Mouse (Mus musculus) naive thymus-derived CD4-positive, alpha-beta T cell, adult 5 months (primary cell): ENCODE measurements around the gene Hes7. TPM values are rescaled to one million over a fixed set of nuclear protein-coding genes. Genes with fewer than 3 reads are reported as not detected.

Experiments
- polyA plus RNA-seq: library from polyadenylated mRNA; unstranded; fragments of 100-300 nt; shearing (Covaris generic); gene quantifications from one replicate; pipeline ENCODE4 v1.2.1, GENCODE M21; 2017

Gene Hes7
- not detected for polyA plus RNA-seq

GRCm38 (mm10) chr11:69120221-69121000, at the start of gene Hes7:
Gene Hes7 (plus strand): TSS chr11:69120404.

DNA sequence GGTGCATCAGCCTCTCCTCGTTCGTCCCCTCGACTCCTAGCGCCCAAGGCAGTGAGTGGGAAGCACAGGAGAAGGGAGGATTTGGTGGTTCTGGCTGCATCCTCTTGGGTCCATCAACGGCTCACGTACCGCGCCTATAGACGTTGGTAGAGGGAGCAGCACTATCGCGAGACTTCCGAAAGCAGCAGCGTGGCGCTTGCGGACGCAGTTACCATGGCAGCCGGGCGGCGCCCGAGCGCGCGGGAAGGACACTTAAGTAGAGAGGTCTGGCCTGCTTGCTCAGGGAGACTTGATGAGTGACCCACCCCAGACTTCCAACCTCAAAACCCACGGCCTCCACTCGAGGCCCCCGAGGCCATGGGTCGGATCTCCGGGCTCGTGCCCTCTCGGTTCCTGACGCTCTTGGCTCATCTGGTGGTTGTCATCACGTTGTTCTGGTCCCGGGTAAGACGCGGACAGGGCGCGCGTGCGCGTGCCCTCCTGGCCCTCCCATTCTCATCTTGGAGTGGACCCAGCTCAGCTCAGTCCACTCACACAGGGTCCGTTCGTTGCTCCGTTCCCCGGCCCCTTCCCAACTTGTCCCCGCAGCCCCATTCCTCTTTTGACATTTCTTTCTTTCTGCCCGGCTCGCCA, 49.5 kb upstream of the Hes7 start, which contains the start of gene Tmem107:
TSS of gene Tmem107 (plus strand) at position 217 of the 633 bp plus-strand sequence.

GRCm38 (mm10) chr11:69088103-69088855, 31.9 kb upstream of the Hes7 start, which contains the start of gene Vamp2:
Gene Vamp2 (plus strand): TSS chr11:69088490.

DNA sequence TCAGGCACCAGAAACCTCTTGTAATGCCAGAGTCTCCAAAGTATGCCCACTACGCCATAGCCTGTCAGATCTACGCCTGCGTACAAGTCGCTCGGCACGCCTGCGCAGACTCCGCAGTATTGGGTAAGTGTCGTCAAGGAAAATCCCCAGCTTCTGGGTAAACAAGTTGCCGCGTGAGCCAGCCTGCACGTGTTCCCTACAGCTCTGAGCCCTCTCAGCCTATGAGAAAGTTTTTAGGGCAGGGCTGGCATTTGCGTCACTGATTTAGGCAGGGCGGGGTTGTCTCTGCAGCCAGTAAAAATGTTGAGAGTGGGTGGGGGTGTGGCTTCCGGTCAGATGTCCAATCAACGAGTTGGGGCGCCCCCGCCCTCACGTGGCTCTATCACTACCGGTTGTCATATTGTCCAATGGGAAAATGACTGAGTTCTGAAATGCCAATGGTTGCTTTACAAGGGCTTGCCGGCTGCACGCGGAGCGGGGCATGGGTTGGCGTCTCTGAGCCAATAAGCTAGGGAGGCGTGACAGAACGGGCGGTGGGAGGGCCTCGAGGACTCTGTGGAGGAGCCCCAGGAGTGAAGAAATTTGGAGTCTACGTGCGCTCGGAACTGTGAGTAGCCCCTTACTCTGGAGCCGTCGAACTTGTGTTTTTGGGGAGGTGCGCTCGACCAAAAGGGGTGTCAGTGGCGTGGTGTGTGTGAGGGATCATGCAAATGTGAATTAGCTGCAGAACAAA, 25.3 kb upstream of the Hes7 start, which contains the start of gene Per1:
TSS of gene Per1 (plus strand) at position 521 of the 733 bp plus-strand sequence.

GRCm38 (mm10) chr11:69122336-69122951, 2.2 kb downstream of the Hes7 start, which contains the start of gene 9130213A22Rik:
Gene 9130213A22Rik (minus strand): TSS chr11:69122589.

GRCm38 (mm10) chr11:69125852-69125918, 5.5 kb downstream of the Hes7 start, which contains the start of gene Aloxe3:
Gene Aloxe3 (plus strand): TSS chr11:69125896.

DNA sequence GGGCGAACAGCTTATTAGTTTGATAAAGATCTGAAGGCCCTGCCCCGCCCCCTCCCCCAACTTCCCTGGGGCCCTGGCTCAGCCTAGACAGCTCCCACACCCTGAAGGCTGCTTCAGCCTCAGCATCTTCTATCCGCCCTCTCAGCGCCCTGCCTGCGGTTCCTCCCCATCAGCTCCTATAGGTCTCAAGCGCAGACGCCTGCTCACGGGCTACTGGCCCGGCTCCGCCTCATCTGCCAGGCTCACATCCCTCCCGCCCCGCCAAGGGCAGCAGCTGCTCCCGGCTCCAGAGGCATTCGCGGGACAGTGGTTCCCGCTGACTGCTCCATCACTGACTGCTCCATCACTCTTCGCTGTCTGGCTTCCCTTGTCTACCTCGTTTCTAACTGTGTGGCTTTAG, 36.6 kb downstream of the Hes7 start, which contains the start of gene Alox12b:
TSS of gene Alox12b (plus strand) at position 190 of the 400 bp plus-strand sequence.

Other genes starting within 250 kb of the Hes7 start
- gene Ndel1, start 248.5 kb upstream of the Hes7 start, polyA plus RNA-seq, result 150 TPM
- gene Rnf222, start 231.9 kb upstream of the Hes7 start, polyA plus RNA-seq, result not detected
- gene Rpl26, start 218.8 kb upstream of the Hes7 start, polyA plus RNA-seq, result 1,162 TPM
- gene Odf4, start 193.3 kb upstream of the Hes7 start, polyA plus RNA-seq, result 0.32 TPM
- gene Arhgef15, start 162.9 kb upstream of the Hes7 start, polyA plus RNA-seq, result 0.19 TPM
- gene Slc25a35, start 152.3 kb upstream of the Hes7 start, polyA plus RNA-seq, result 10.2 TPM
- 10.0 TPM for gene Rangrf, start 145.2 kb upstream of the Hes7 start, polyA plus RNA-seq
- gene Pfas, start 111.9 kb upstream of the Hes7 start, polyA plus RNA-seq, result 2.6 TPM
- 22.0 TPM for gene Ctc1, start 104.5 kb upstream of the Hes7 start, polyA plus RNA-seq
- 0.25 TPM for gene Aurkb, start 74.8 kb upstream of the Hes7 start, polyA plus RNA-seq
- gene Borcs6, start 60.7 kb upstream of the Hes7 start, polyA plus RNA-seq, result 3.8 TPM
- 4.3 TPM for gene Tmem107, start 49.6 kb upstream of the Hes7 start, polyA plus RNA-seq
- gene Vamp2, start 31.9 kb upstream of the Hes7 start, polyA plus RNA-seq, result 265 TPM
- 80.9 TPM for gene Per1, start 25.2 kb upstream of the Hes7 start, polyA plus RNA-seq
- not detected for gene 9130213A22Rik, start 2.2 kb downstream of the Hes7 start, polyA plus RNA-seq
- gene Aloxe3, start 5.5 kb downstream of the Hes7 start, polyA plus RNA-seq, result 0.07 TPM
- gene Alox12b, start 36.6 kb downstream of the Hes7 start, polyA plus RNA-seq, result not detected
- 0.25 TPM for gene Alox8, start 77.4 kb downstream of the Hes7 start, polyA plus RNA-seq
- 0.04 TPM for gene Gucy2e, start 116.6 kb downstream of the Hes7 start, polyA plus RNA-seq
- gene Cntrob, start 203.4 kb downstream of the Hes7 start, polyA plus RNA-seq, result 7.7 TPM
- 34.1 TPM for gene Trappc1, start 203.6 kb downstream of the Hes7 start, polyA plus RNA-seq
- gene Kcnab3, start 205.9 kb downstream of the Hes7 start, polyA plus RNA-seq, result 1.3 TPM
- 0.82 TPM for gene Rnf227, start 220.1 kb downstream of the Hes7 start, polyA plus RNA-seq
- gene Chd3, start 249.0 kb downstream of the Hes7 start, polyA plus RNA-seq, result 115 TPM